Mouse (Mus musculus): Measurements from ENCODE around the gene Slc25a53. TPM values are rescaled to one million over a fixed set of nuclear protein-coding genes. Genes with fewer than 3 reads are reported as not detected.

Gene Slc25a53
- polyA plus RNA-seq (2014; fragmentation: Nextera tagmentation; extraction: Ambion mirVana), result 10.6 and 14.4 TPM in 2 replicates

GRCm38 (mm10) chrX:137038000-137038483, at the start of gene Slc25a53:
Gene Slc25a53 (minus strand): TSS chrX:137038302.
- Histone ChIP-seq H3K4me3 (ENCODE audit: low read depth, low read length) (peak within 1 kb of the TSS; percentile 42), H3K9me3 (ENCODE audit: control insufficient read depth, low read depth, low read length) (no peaks in the 10 kb centered on the region)
- 23% methylated on average over 31 of the region's 31 CpGs for WGBS

DNA sequence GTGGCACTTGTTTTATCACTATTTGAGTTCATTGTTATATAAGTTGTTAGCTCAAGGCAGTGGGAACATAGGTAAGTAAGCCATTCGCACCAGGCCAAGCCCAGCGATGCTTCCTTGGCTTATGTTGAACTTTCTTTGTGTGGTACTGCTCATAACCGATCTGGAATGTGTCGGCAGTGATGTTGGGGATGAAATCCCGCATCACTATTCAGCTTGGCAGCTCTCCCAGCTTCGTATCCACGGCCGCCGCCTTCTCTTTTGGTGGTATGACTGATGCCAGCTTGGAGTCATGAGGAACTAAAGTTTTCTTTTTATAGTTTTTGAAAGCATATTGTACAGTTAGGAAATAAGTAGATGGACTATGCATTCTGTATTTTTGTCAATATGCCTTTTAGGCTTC, 25.1 kb upstream of the Slc25a53 start:
- 84% methylated on average over 9 of the region's 9 CpGs for WGBS
- no peak overlapping the region for H3K9ac ChIP-seq (replicated peaks; ENCODE audit: low read depth, low read length)
- no peaks in the 10 kb centered on the region for H3K27me3 ChIP-seq (ENCODE audit: control insufficient read depth, insufficient read depth, low read length)
- ATAC-seq (ENCODE audit: insufficient number of reproducible peaks, insufficient read depth, low FRiP score, low read depth), result no peak
- no peak overlapping the region for H3K4me2 ChIP-seq (replicated peaks; ENCODE audit: low read depth, low read length)
- H3K27ac ChIP-seq (ENCODE audit: low read length), result no peak overlapping the region
- H3K4me3 ChIP-seq (ENCODE audit: low read depth, low read length), result no peak overlapping the region
- no peaks in the 10 kb centered on the region for H3K36me3 ChIP-seq (ENCODE audit: control insufficient read depth, insufficient read depth, low read length)
- H3K4me1 ChIP-seq (ENCODE audit: control insufficient read depth, insufficient read depth, low read length), result no peaks in the 10 kb centered on the region
- H3K9me3 ChIP-seq (ENCODE audit: control insufficient read depth, low read depth, low read length), result no peaks in the 10 kb centered on the region

More at GRCm38 (mm10) chrX:137038000-137038483, at the start of gene Slc25a53:
- no peaks in the 10 kb centered on the region for H3K4me1 ChIP-seq (ENCODE audit: control insufficient read depth, insufficient read depth, low read length)
- peak within 1 kb of the TSS; percentile 49 for H3K4me2 ChIP-seq (replicated peaks; ENCODE audit: low read depth, low read length)
- H3K27me3 ChIP-seq (ENCODE audit: control insufficient read depth, insufficient read depth, low read length), result no peaks in the 10 kb centered on the region
- ATAC-seq (ENCODE audit: insufficient number of reproducible peaks, insufficient read depth, low FRiP score, low read depth), result peak; percentile 95
- H3K9ac ChIP-seq (replicated peaks; ENCODE audit: low read depth, low read length), result peak within 1 kb of the TSS; percentile 45
- peak within 1 kb of the TSS; percentile 77; the same call in 1 of the 2 replicates for H3K27ac ChIP-seq (ENCODE audit: low read length)
- H3K36me3 ChIP-seq (ENCODE audit: control insufficient read depth, insufficient read depth, low read length), result no peaks in the 10 kb centered on the region

DNA sequence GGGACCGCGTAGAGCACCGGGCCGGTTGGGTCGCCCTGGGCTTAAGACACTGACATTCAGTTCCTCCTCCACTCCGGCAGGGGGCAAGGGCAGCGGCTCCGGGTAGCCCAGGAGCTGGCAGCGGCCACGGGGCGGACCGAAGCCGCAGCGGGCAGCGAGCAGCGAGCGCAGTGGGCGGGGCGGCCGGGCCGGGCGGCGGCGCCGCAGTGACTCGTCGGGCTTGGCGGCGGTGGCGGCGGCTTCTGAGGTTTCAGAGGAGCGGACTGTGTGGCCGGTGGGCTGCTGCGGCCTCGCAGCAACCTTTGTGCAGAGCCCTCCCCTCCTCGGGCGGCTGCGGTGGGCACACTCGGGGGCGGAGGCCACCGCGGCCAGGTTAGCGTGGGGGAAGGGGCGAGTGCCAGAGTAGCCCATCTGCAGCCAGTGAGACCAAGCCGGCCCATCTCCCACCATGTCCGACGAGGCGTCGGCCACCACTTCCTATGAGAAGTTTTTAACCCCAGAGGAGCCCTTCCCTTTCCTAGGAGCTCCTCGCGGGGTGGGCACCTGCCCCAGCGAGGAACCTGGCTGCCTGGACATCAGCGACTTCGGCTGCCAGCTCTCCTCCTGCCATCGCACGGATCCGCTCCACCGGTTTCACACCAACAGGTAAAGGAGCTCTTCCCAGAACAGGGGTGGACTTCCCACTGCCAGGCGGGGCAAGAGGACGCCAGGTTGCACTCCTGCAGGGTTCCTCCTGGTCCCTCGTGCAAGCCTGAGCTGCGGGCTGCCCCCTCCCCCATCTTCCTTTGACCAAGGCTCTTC, 11.5 kb upstream of the Slc25a53 start, which contains the start of gene Fam199x:
Fam199x (plus strand) TSS at position 170 of the 801 bp plus-strand sequence.
- ATAC-seq (ENCODE audit: insufficient number of reproducible peaks, insufficient read depth, low FRiP score, low read depth), result peak; percentile 90
- Histone ChIP-seq H3K9me3 (ENCODE audit: control insufficient read depth, low read depth, low read length) (no peaks in the 10 kb centered on the region), H3K36me3 (ENCODE audit: control insufficient read depth, insufficient read depth, low read length) (no peaks in the 10 kb centered on the region), H3K4me1 (ENCODE audit: control insufficient read depth, insufficient read depth, low read length) (no peaks in the 10 kb centered on the region), H3K9ac (replicated peaks; ENCODE audit: low read depth, low read length) (peak within 1 kb of the TSS; percentile 48), H3K4me3 (ENCODE audit: low read depth, low read length) (peak within 1 kb of the TSS; percentile 52), H3K27ac (ENCODE audit: low read length) (0 out of 2 replicates have a peak within 1 kb of the TSS, but pooled peaks have one; percentile 27), H3K27me3 (ENCODE audit: control insufficient read depth, insufficient read depth, low read length) (no peaks in the 10 kb centered on the region), H3K4me2 (replicated peaks; ENCODE audit: low read depth, low read length) (peak within 1 kb of the TSS; percentile 53)
- 22% methylated on average over 55 of the region's 62 CpGs for WGBS

DNA sequence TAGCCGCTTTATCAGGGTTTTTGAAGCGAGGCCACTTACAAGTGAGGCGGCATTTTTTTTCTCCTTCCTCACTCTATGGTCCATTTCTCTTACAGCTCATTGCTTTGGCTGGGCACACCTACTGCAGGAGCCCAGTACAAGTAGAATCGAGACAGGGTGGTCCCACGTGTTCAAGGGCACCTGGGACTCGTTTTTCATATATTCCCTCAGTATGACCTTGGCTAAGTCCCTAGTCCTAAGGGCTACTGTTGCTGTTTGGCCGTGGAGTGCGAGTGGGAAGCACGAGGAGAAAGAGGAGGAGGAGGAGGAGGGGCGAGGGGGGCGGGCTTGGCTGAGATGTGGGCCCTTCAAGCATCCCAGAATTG, 10.9 kb upstream of the Slc25a53 start:
- no peaks in the 10 kb centered on the region for H3K9me3 ChIP-seq (ENCODE audit: control insufficient read depth, low read depth, low read length)
- no peaks in the 10 kb centered on the region for H3K36me3 ChIP-seq (ENCODE audit: control insufficient read depth, insufficient read depth, low read length)
- peak overlapping the region; percentile 48; the same call in 1 of the 2 replicates for H3K9ac ChIP-seq (replicated peaks; ENCODE audit: low read depth, low read length)
- ATAC-seq (ENCODE audit: insufficient number of reproducible peaks, insufficient read depth, low FRiP score, low read depth), result no peak; the same call in 1 of the 2 replicates
- 22% methylated on average over 9 of the region's 11 CpGs for WGBS
- H3K27me3 ChIP-seq (ENCODE audit: control insufficient read depth, insufficient read depth, low read length), result no peaks in the 10 kb centered on the region
- H3K4me2 ChIP-seq (replicated peaks; ENCODE audit: low read depth, low read length), result peak overlapping the region; percentile 53
- H3K4me3 ChIP-seq (ENCODE audit: low read depth, low read length), result peak overlapping the region; percentile 52
- H3K4me1 ChIP-seq (ENCODE audit: control insufficient read depth, insufficient read depth, low read length), result no peaks in the 10 kb centered on the region
- H3K27ac ChIP-seq (ENCODE audit: low read length), result no peak overlapping the region

- Histone ChIP-seq H3K4me3 (ENCODE audit: low read depth, low read length) (peak overlapping the region; percentile 42), H3K4me2 (replicated peaks; ENCODE audit: low read depth, low read length) (peak overlapping the region; percentile 33), H3K9ac (replicated peaks; ENCODE audit: low read depth, low read length) (no peak overlapping the region), H3K27me3 (ENCODE audit: control insufficient read depth, insufficient read depth, low read length) (no peaks in the 10 kb centered on the region), H3K36me3 (ENCODE audit: control insufficient read depth, insufficient read depth, low read length) (no peaks in the 10 kb centered on the region), H3K9me3 (ENCODE audit: control insufficient read depth, low read depth, low read length) (no peaks in the 10 kb centered on the region), H3K4me1 (ENCODE audit: control insufficient read depth, insufficient read depth, low read length) (no peaks in the 10 kb centered on the region), H3K27ac (ENCODE audit: low read length) (peak overlapping the region; percentile 77; the same call in 1 of the 2 replicates)
- ATAC-seq (ENCODE audit: insufficient number of reproducible peaks, insufficient read depth, low FRiP score, low read depth), result no peak
- WGBS, result 46% methylated on average over 7 of the region's 7 CpGs
Observed at GRCm38 (mm10) chrX:137038502-137038901, 400 bp upstream of the Slc25a53 start.

- no peak for ATAC-seq (ENCODE audit: insufficient number of reproducible peaks, insufficient read depth, low FRiP score, low read depth)
- 20% methylated on average over 12 of the region's 12 CpGs for WGBS
- 0 out of 2 replicates have a peak overlapping the region, but pooled peaks have one; percentile 77 for H3K27ac ChIP-seq (ENCODE audit: low read length)
Observed at GRCm38 (mm10) chrX:137037470-137037999, 567 bp downstream of the Slc25a53 start.

DNA sequence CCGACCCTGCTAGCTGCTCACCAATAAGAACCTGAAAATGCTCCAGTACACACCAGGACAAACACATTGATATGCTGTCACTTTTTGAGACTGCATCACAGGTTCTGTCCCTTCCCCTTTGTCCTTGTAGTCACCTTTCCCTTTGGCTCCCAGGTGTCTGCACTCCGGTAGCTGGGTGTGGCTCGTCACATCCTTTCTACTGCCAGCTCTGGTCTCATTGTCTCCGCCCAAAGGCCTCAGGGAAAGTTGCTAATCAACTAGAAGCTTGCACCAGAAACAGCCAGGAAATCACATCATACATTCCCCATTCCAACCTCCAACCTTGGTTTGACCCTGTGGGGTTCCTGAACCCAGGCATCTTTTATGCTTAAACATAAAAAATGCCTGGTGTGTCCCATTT, 3.8 kb downstream of the Slc25a53 start:
- Histone ChIP-seq H3K4me1 (ENCODE audit: control insufficient read depth, insufficient read depth, low read length) (no peaks in the 10 kb centered on the region), H3K27ac (ENCODE audit: low read length) (no peak overlapping the region), H3K27me3 (ENCODE audit: control insufficient read depth, insufficient read depth, low read length) (no peaks in the 10 kb centered on the region), H3K9ac (replicated peaks; ENCODE audit: low read depth, low read length) (no peak overlapping the region), H3K4me2 (replicated peaks; ENCODE audit: low read depth, low read length) (no peak overlapping the region), H3K9me3 (ENCODE audit: control insufficient read depth, low read depth, low read length) (no peaks in the 10 kb centered on the region), H3K4me3 (ENCODE audit: low read depth, low read length) (no peak overlapping the region), H3K36me3 (ENCODE audit: control insufficient read depth, insufficient read depth, low read length) (no peaks in the 10 kb centered on the region)
- 68% methylated on average over 4 of the region's 4 CpGs for WGBS
- ATAC-seq (ENCODE audit: insufficient number of reproducible peaks, insufficient read depth, low FRiP score, low read depth), result no peak

More at GRCm38 (mm10) chrX:137037470-137037999, 567 bp downstream of the Slc25a53 start:
- H3K4me2 ChIP-seq (replicated peaks; ENCODE audit: low read depth, low read length), result peak overlapping the region; percentile 49
- no peaks in the 10 kb centered on the region for H3K4me1 ChIP-seq (ENCODE audit: control insufficient read depth, insufficient read depth, low read length)
- H3K27me3 ChIP-seq (ENCODE audit: control insufficient read depth, insufficient read depth, low read length), result no peaks in the 10 kb centered on the region
- peak overlapping the region; percentile 45 for H3K9ac ChIP-seq (replicated peaks; ENCODE audit: low read depth, low read length)
- H3K4me3 ChIP-seq (ENCODE audit: low read depth, low read length), result peak overlapping the region; percentile 42
- no peaks in the 10 kb centered on the region for H3K9me3 ChIP-seq (ENCODE audit: control insufficient read depth, low read depth, low read length)
- H3K36me3 ChIP-seq (ENCODE audit: control insufficient read depth, insufficient read depth, low read length), result no peaks in the 10 kb centered on the region

GRCm38 (mm10) chrX:137031726-137032125, 6.4 kb downstream of the Slc25a53 start:
- ATAC-seq (ENCODE audit: insufficient number of reproducible peaks, insufficient read depth, low FRiP score, low read depth), result no peak
- no peaks in the 10 kb centered on the region for H3K36me3 ChIP-seq (ENCODE audit: control insufficient read depth, insufficient read depth, low read length)
- WGBS, result 83% methylated on average over 5 of the region's 5 CpGs
- no peaks in the 10 kb centered on the region for H3K9me3 ChIP-seq (ENCODE audit: control insufficient read depth, low read depth, low read length)
- no peak overlapping the region for H3K4me2 ChIP-seq (replicated peaks; ENCODE audit: low read depth, low read length)
- H3K27ac ChIP-seq (ENCODE audit: low read length), result no peak overlapping the region
- H3K27me3 ChIP-seq (ENCODE audit: control insufficient read depth, insufficient read depth, low read length), result no peaks in the 10 kb centered on the region
- H3K4me1 ChIP-seq (ENCODE audit: control insufficient read depth, insufficient read depth, low read length), result no peaks in the 10 kb centered on the region
- no peak overlapping the region for H3K4me3 ChIP-seq (ENCODE audit: low read depth, low read length)
- no peak overlapping the region for H3K9ac ChIP-seq (replicated peaks; ENCODE audit: low read depth, low read length)

Data from stomach, embryonic 14.5 days (tissue).